Mouse (Mus musculus) urinary bladder, adult 18-20 months (tissue): ENCODE data around the gene Otog.

Source experiments
- DNase-seq, 2 experiments: peaks; one replicate each; pipeline ENCODE4 v3.0.0; 2022; ENCODE audit warnings: low spot score in 2 of 2, mixed read lengths in 2 of 2

Otog gene

GRCm38 (mm10) chr7:46282276-46282675, 41.5 kb downstream of the Otog start:
- no peak for DNase-seq

- no peak for DNase-seq
Measured at GRCm38 (mm10) chr7:46283681-46284080, 42.9 kb downstream of the Otog start.

GRCm38 (mm10) chr7:46285161-46285839, 44.5 kb downstream of the Otog start:
- no peak for DNase-seq

- DNase-seq, result no peak
Measured at GRCm38 (mm10) chr7:46286391-46286790, 45.6 kb downstream of the Otog start.

- no peak for DNase-seq
Measured at GRCm38 (mm10) chr7:46287051-46287450, 46.3 kb downstream of the Otog start.

GRCm38 (mm10) chr7:46296330-46296729, 55.5 kb downstream of the Otog start:
- no peak for DNase-seq

GRCm38 (mm10) chr7:46301031-46301632, 60.3 kb downstream of the Otog start:
- no peak for DNase-seq

- no peak for DNase-seq
Measured at GRCm38 (mm10) chr7:46313486-46313885, 72.7 kb downstream of the Otog start.

- DNase-seq, result no peak
Measured at GRCm38 (mm10) chr7:46314220-46315009, 73.6 kb downstream of the Otog start.

GRCm38 (mm10) chr7:46315692-46316091, 74.9 kb downstream of the Otog start:
- DNase-seq, result no peak

GRCm38 (mm10) chr7:46316948-46317347, 76.2 kb downstream of the Otog start:
- DNase-seq, result no peak

- DNase-seq, result no peak
Measured at GRCm38 (mm10) chr7:46321242-46321641, 80.5 kb downstream of the Otog start.

GRCm38 (mm10) chr7:46327896-46328295, 87.1 kb downstream of the Otog start:
- DNase-seq, result no peak

- no peak for DNase-seq
Measured at GRCm38 (mm10) chr7:46337397-46337796, 96.6 kb downstream of the Otog start.

- no peak for DNase-seq
Measured at GRCm38 (mm10) chr7:46339818-46340217, 99.0 kb downstream of the Otog start.

- DNase-seq, result no peak
Measured at GRCm38 (mm10) chr7:46340295-46340694, 99.5 kb downstream of the Otog start.

- DNase-seq, result no peak
Measured at GRCm38 (mm10) chr7:46341471-46341870, 100.7 kb downstream of the Otog start.

GRCm38 (mm10) chr7:46347692-46348091, 106.9 kb downstream of the Otog start:
- no peak for DNase-seq

GRCm38 (mm10) chr7:46348813-46349212, 108.0 kb downstream of the Otog start:
- DNase-seq, result no peak

GRCm38 (mm10) chr7:46350119-46350702, 109.4 kb downstream of the Otog start:
- no peak for DNase-seq

GRCm38 (mm10) chr7:46352748-46353147, 112.0 kb downstream of the Otog start:
- no peak for DNase-seq

- DNase-seq, result no peak
Measured at GRCm38 (mm10) chr7:46353216-46353615, 112.4 kb downstream of the Otog start.
